ENCODE assay signal across 21 mouse cellular contexts in genomic region chr11:20313576-20313975, GRCm38 (mm10).
"Had no signal": no experiment of that assay in that cellular context is flagged by ENCODE, and none has a peak within 500 bp of the region (broad histone marks: within the 10 kb centered on the region; RNA-seq: fewer than 3 reads in every experiment).

No protein-coding gene starts in this region.

- H3K27ac ChIP-seq: intestine, embryonic 15.5 days; kidney, postnatal 0 days; limb, embryonic 12.5 days; limb, embryonic 15.5 days; liver, embryonic 14.5 days; midbrain, embryonic 10.5 days; midbrain, embryonic 13.5 days; neural tube, embryonic 13.5 days; stomach, embryonic 15.5 days had no signal

- DNase-seq: left cerebral cortex, postnatal 4 days; liver, postnatal 0 days; lung, embryonic 14.5 days; retina, postnatal 1 day; right cerebral cortex, postnatal 25 days; spleen, adult 18-20 months; thymus, postnatal 25 days had no signal

- H3K9ac ChIP-seq: intestine, embryonic 15.5 days; limb, embryonic 12.5 days; limb, embryonic 15.5 days; liver, embryonic 14.5 days; liver, postnatal 0 days; lung, embryonic 14.5 days; midbrain, embryonic 13.5 days; neural tube, embryonic 13.5 days; stomach, embryonic 15.5 days had no signal

- H3K4me3 ChIP-seq: intestine, embryonic 15.5 days; limb, embryonic 12.5 days; limb, embryonic 15.5 days; megakaryocyte, embryonic 14.5 days; midbrain, embryonic 10.5 days; midbrain, embryonic 13.5 days; myocyte; neural tube, embryonic 13.5 days; stomach, embryonic 15.5 days had no signal

- H3K4me2 ChIP-seq: intestine, embryonic 15.5 days; limb, embryonic 12.5 days; limb, embryonic 15.5 days; liver, embryonic 11.5 days; lung, embryonic 14.5 days; midbrain, embryonic 13.5 days; neural tube, embryonic 13.5 days; stomach, embryonic 15.5 days had no signal

- H3K4me1 ChIP-seq: intestine, embryonic 15.5 days; midbrain, embryonic 10.5 days; midbrain, embryonic 13.5 days; stomach, embryonic 15.5 days had no signal

- H3K9me3 ChIP-seq: intestine, embryonic 15.5 days; limb, embryonic 12.5 days; limb, embryonic 15.5 days; megakaryocyte, embryonic 14.5 days; midbrain, embryonic 10.5 days; midbrain, embryonic 13.5 days; neural tube, embryonic 13.5 days; stomach, embryonic 15.5 days had no signal

- H3K27me3 ChIP-seq: intestine, embryonic 15.5 days; limb, embryonic 12.5 days; limb, embryonic 15.5 days; megakaryocyte, embryonic 14.5 days; midbrain, embryonic 13.5 days; neural tube, embryonic 13.5 days; stomach, embryonic 15.5 days had no signal

- ATAC-seq: intestine, embryonic 15.5 days; liver, postnatal 0 days; lung, postnatal 0 days; midbrain, embryonic 13.5 days; midbrain, embryonic 16.5 days had no signal
